Mouse (Mus musculus) midbrain, embryonic 10.5 days (tissue): ENCODE results near the gene Ybx3. TPM values are rescaled to one million over a fixed set of nuclear protein-coding genes. Genes with fewer than 3 reads are reported as not detected.

Experiments used
- DNase-seq: peaks from one replicate; pipeline ENCODE4 v3.0.0-alpha.2; 2017; ENCODE audit warnings: low spot score
- H3K27ac ChIP-seq: fragments of 300-500 bp; sonication (generic); replicated peaks from 2 replicates; pipeline ENCODE4 v1.5.1; 2016; ENCODE audit warnings: mild to moderate bottlenecking
- H3K27me3 ChIP-seq: fragments of 300-500 bp; sonication (generic); 2 replicates; pipeline ENCODE4 v1.6.1; 2016; ENCODE audit warnings: low read depth, mild to moderate bottlenecking; ENCODE audit not compliant: poor library complexity, severe bottlenecking
- H3K36me3 ChIP-seq: fragments of 300-500 bp; sonication (generic); 2 replicates; pipeline ENCODE4 v1.6.1; 2016; ENCODE audit warnings: mild to moderate bottlenecking, moderate library complexity
- H3K4me1 ChIP-seq: fragments of 300-500 bp; sonication (generic); 2 replicates; pipeline ENCODE4 v1.6.1; 2016
- H3K4me3 ChIP-seq: fragments of 300-500 bp; sonication (generic); 2 replicates; pipeline ENCODE4 v1.5.1; 2016; ENCODE audit warnings: mild to moderate bottlenecking, moderate library complexity
- H3K9me3 ChIP-seq: fragments of 300-500 bp; sonication (generic); replicated peaks from 2 replicates; pipeline ENCODE4 v1.6.1; 2016; ENCODE audit warnings: mild to moderate bottlenecking
- WGBS: fragments of 180-500 bp; shearing (Covaris S2); methylation state at CpG from one replicate; pipeline ENCODE4 v1.1.7; 2016; 5-methylcytosine and 5-hydroxymethylcytosine counted together
- polyA plus RNA-seq: library from polyadenylated mRNA; unstranded; fragments of >200 nt; fragmentation: Nextera tagmentation; extraction: Ambion mirVana; gene quantifications from 2 replicates; pipeline ENCODE4 v1.2.1, GENCODE M21; 2016

Gene Ybx3
- polyA plus RNA-seq, 1 experiment from 2014 or later = 37.8 TPM

DNA sequence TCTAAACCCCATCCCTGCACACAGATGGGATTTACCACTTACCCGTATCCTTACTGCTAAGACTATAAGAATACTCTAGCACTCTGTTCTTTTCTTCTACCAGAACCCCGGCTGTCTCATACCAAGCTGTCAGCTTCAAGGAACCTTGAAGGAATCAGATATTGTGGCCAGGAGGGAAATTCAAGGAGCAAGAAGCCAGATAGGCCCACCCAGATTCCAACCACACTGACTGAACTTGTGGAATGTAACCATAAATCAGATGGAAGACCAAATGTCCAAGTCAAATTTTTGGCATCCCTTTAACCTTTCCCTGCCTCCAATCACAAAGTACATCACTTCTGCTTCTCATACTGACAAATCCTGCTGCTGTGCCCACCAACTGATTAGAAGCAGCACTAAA is 41.2 kb downstream of the Ybx3 start:
- H3K27ac ChIP-seq = no peak overlapping the region
- WGBS = 94% methylated on average over 2 of the region's 2 CpGs
- H3K4me1 ChIP-seq = no peaks in the 10 kb centered on the region
- H3K4me3 ChIP-seq = no peak overlapping the region
- H3K27me3 ChIP-seq = no peaks in the 10 kb centered on the region
- no peaks in the 10 kb centered on the region for H3K36me3 ChIP-seq
- H3K9me3 ChIP-seq = no peaks in the 10 kb centered on the region
- no peak for DNase-seq

DNA sequence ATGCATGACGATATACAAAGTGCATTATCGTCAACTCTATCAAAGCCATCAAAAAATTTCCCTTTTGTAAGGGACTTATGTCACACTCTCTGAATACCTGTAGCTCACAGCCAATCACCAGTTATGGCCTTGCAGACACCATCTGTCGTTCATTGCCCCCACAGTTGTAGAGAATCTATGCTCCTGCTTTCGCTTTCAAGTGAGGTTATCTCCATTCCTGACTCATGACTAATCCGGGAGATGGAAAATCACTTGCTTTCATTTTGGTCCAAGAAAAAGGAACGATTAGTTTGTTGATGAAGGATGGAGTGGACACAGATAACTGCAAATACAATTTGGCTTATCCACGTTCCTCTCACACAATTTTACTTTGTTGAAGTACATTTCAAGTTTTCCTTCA is 43.9 kb downstream of the Ybx3 start:
- Histone ChIP-seq H3K27ac (no peak overlapping the region), H3K4me3 (no peak overlapping the region), H3K4me1 (no peaks in the 10 kb centered on the region), H3K36me3 (no peaks in the 10 kb centered on the region), H3K9me3 (no peaks in the 10 kb centered on the region), H3K27me3 (no peaks in the 10 kb centered on the region)
- WGBS = 91% methylated on average over 7 of the region's 7 CpGs
- no peak for DNase-seq

- Histone ChIP-seq H3K27ac (no peak overlapping the region), H3K36me3 (no peaks in the 10 kb centered on the region), H3K27me3 (no peaks in the 10 kb centered on the region), H3K4me1 (no peaks in the 10 kb centered on the region), H3K9me3 (peaks cover 7% of the 10 kb centered on the region; the same call in 1 of the 2 replicates), H3K4me3 (no peak overlapping the region)
- WGBS = 75% methylated on average over 3 of the region's 3 CpGs
- no peak for DNase-seq
Measured at GRCm38 (mm10) chr6:131340082-131340481, 48.2 kb downstream of the Ybx3 start.

- H3K4me3 ChIP-seq = no peak overlapping the region
- peaks cover 7% of the 10 kb centered on the region; the same call in 1 of the 2 replicates for H3K9me3 ChIP-seq
- 82% methylated on average over 3 of the region's 3 CpGs for WGBS
- no peaks in the 10 kb centered on the region for H3K4me1 ChIP-seq
- H3K36me3 ChIP-seq = no peaks in the 10 kb centered on the region
- H3K27me3 ChIP-seq = no peaks in the 10 kb centered on the region
- no peak overlapping the region for H3K27ac ChIP-seq
- no peak for DNase-seq
Measured at GRCm38 (mm10) chr6:131339309-131339708, 49.0 kb downstream of the Ybx3 start.

- Histone ChIP-seq H3K9me3 (peaks cover 7% of the 10 kb centered on the region; the same call in 1 of the 2 replicates), H3K27me3 (no peaks in the 10 kb centered on the region), H3K4me1 (no peaks in the 10 kb centered on the region), H3K27ac (no peak overlapping the region), H3K36me3 (no peaks in the 10 kb centered on the region), H3K4me3 (no peak overlapping the region)
- WGBS = 83% methylated on average over 1 of the region's 1 CpGs
- no peak for DNase-seq
Measured at GRCm38 (mm10) chr6:131338787-131339186, 49.5 kb downstream of the Ybx3 start.

- Histone ChIP-seq H3K27ac (no peak overlapping the region), H3K4me3 (no peak overlapping the region)
- WGBS = 88% methylated on average over 2 of the region's 2 CpGs
Measured at GRCm38 (mm10) chr6:131327076-131327475, 61.2 kb downstream of the Ybx3 start.

GRCm38 (mm10) chr6:131321854-131322639 is 66.2 kb downstream of the Ybx3 start:
- no peak overlapping the region for H3K27ac ChIP-seq
- H3K9me3 ChIP-seq = no peaks in the 10 kb centered on the region
- H3K4me1 ChIP-seq = no peaks in the 10 kb centered on the region
- no peak overlapping the region for H3K4me3 ChIP-seq
- H3K36me3 ChIP-seq = no peaks in the 10 kb centered on the region
- H3K27me3 ChIP-seq = no peaks in the 10 kb centered on the region
- DNase-seq = no peak
- WGBS = 74% methylated on average over 3 of the region's 3 CpGs

More at GRCm38 (mm10) chr6:131327076-131327475, 61.2 kb downstream of the Ybx3 start:
- Histone ChIP-seq H3K36me3 (no peaks in the 10 kb centered on the region), H3K9me3 (no peaks in the 10 kb centered on the region), H3K4me1 (no peaks in the 10 kb centered on the region), H3K27me3 (no peaks in the 10 kb centered on the region)
- no peak for DNase-seq

DNA sequence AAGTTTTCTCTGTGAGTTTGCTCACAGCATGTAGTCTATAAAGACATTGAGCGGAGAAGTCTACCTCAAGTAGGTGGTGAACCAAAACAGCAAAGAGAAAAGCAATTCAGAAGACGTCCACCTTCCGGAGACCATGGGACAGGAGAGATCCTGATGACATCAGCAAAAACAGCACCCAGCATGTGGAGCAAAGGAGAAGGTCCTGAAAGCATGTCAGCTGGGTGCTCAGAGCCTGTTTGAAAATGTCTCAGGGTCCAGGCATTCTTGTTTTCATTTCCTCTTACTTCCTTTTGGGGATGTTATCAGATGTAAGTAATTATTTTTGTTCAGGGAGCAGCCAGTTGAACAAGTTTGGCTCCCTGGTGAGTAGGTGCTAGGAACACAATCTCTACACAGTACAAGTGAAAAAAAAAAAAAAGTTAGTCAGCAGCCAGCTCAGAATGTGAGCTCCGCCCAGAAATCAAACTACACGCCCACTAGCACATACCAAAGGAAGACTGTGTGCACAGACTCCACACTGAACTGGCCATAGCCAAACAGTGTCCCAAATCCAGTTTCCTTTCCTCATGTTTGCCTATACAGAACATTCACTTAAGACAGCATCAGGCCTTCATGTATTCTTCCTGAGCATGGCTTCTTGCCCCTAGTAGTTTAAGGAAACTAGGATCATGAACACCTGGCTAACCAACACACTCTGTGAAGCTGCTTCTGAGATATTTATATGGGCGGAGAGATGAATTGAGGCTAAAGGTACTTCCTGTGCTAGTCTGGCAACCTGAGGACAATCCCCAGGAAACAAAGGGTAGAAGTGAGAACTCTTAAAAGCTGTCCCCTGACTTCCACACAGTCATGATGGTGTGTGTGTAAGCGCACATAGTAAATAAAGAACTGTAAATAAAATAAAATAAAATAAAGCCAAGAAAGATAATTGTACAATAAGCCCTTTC is 71.8 kb downstream of the Ybx3 start:
- DNase-seq = no peak
- Histone ChIP-seq H3K36me3 (no peaks in the 10 kb centered on the region), H3K27me3 (no peaks in the 10 kb centered on the region), H3K27ac (no peak overlapping the region), H3K9me3 (no peaks in the 10 kb centered on the region), H3K4me1 (no peaks in the 10 kb centered on the region), H3K4me3 (no peak overlapping the region)
- 86% methylated on average over 7 of the region's 7 CpGs for WGBS

Other genes with a start within 250 kb of the Ybx3 start
- not detected in 2 replicates for gene Klra2, start 141.1 kb downstream of the Ybx3 start, polyA plus RNA-seq
- gene Magohb, start 95.2 kb downstream of the Ybx3 start, polyA plus RNA-seq = 46.4 and 55.0 TPM in 2 replicates
- gene Styk1, start 34.9 kb downstream of the Ybx3 start, polyA plus RNA-seq = 0.20 and 1.1 TPM in 2 replicates
- not detected in 2 replicates for gene 5430401F13Rik, start 97.9 kb upstream of the Ybx3 start, polyA plus RNA-seq
- gene Gm6619, start 97.9 kb upstream of the Ybx3 start, polyA plus RNA-seq = not detected in 2 replicates
- not detected in 2 replicates for gene Tas2r130, start 242.4 kb upstream of the Ybx3 start, polyA plus RNA-seq